Mouse (Mus musculus): ENCODE measurements around the gene Odf4.

GRCm38 (mm10) chr11:68882107-68882506 lies 44.8 kb downstream of the Odf4 start:
- no peak for TF ChIP-seq CTCF (conservative IDR thresholded peaks at IDR 0.05; ENCODE audit: low read length)
- no peak for TF ChIP-seq POU5F1 (IDR thresholded peaks at IDR 0.05; ENCODE audit: borderline replicate concordance, low read length)
- TF ChIP-seq NANOG (IDR thresholded peaks at IDR 0.05; ENCODE audit: borderline replicate concordance, low read length) = no peak
